Mouse (Mus musculus) hindbrain, embryonic 16.5 days (tissue): ENCODE results near the gene Plxnc1. TPM values are rescaled to one million over a fixed set of nuclear protein-coding genes. Genes with fewer than 3 reads are reported as not detected.
A peak's percentile ranks its signal among the peaks of the same experiment; 100 is the strongest.

Source experiments
- ATAC-seq: fragments of 200-750 bp; cut with Nextera tagmentation; 2 replicates; pipeline ENCODE4 v1.8.0; 2017; ENCODE audit warnings: moderate TSS enrichment, moderate library complexity
- H3K27ac ChIP-seq: fragments of 300-500 bp; sonication (generic); 2 replicates; pipeline ENCODE4 v1.5.1; 2014; ENCODE audit warnings: low read depth, mild to moderate bottlenecking, control low read depth, low read length, moderate library complexity
- H3K27me3 ChIP-seq: fragments of 300-500 bp; sonication (generic); replicated peaks from 2 replicates; pipeline ENCODE4 v1.6.1; 2014; ENCODE audit warnings: low read length; ENCODE audit not compliant: control insufficient read depth, insufficient read depth
- H3K36me3 ChIP-seq: fragments of 300-500 bp; sonication (generic); 2 replicates; pipeline ENCODE4 v1.6.1; 2014; ENCODE audit warnings: mild to moderate bottlenecking, low read length, moderate library complexity, mixed read lengths; ENCODE audit not compliant: control insufficient read depth, insufficient read depth
- H3K4me1 ChIP-seq: fragments of 300-500 bp; sonication (generic); 2 replicates; pipeline ENCODE4 v1.6.1; 2014; ENCODE audit warnings: low read depth, low read length; ENCODE audit not compliant: control insufficient read depth, insufficient read depth
- H3K4me2 ChIP-seq: fragments of 300-500 bp; sonication (generic); 2 replicates; pipeline ENCODE4 v1.6.1; 2014; ENCODE audit warnings: mild to moderate bottlenecking, low read length, control low read depth, moderate library complexity
- H3K4me3 ChIP-seq: fragments of 300-500 bp; sonication (generic); 2 replicates; pipeline ENCODE4 v1.5.1; 2014; ENCODE audit warnings: mild to moderate bottlenecking, low read length, control low read depth, moderate library complexity
- H3K9ac ChIP-seq: fragments of 300-500 bp; sonication (generic); 2 replicates; pipeline ENCODE4 v1.6.1; 2014; ENCODE audit warnings: low read depth, mild to moderate bottlenecking, control low read depth, low read length, moderate library complexity
- H3K9me3 ChIP-seq: fragments of 300-500 bp; sonication (generic); 2 replicates; pipeline ENCODE4 v1.6.1; 2014; ENCODE audit warnings: mild to moderate bottlenecking, low read length, moderate library complexity; ENCODE audit not compliant: control insufficient read depth
- WGBS: fragments of 180-500 bp; shearing (Covaris S2); extraction: QIAGEN DNeasy Blood & Tissue Kit; methylation state at CpG from one replicate; pipeline ENCODE4 v1.1.7; 2014; 5-methylcytosine and 5-hydroxymethylcytosine counted together
- polyA plus RNA-seq: library from polyadenylated mRNA; unstranded; fragments of >200 nt; fragmentation: Nextera tagmentation; extraction: Ambion mirVana; gene quantifications from 2 replicates; pipeline ENCODE4 v1.2.1, GENCODE M21; 2015

Gene Plxnc1
- polyA plus RNA-seq, 1 experiment from 2014 or later, result 8.4 TPM

DNA sequence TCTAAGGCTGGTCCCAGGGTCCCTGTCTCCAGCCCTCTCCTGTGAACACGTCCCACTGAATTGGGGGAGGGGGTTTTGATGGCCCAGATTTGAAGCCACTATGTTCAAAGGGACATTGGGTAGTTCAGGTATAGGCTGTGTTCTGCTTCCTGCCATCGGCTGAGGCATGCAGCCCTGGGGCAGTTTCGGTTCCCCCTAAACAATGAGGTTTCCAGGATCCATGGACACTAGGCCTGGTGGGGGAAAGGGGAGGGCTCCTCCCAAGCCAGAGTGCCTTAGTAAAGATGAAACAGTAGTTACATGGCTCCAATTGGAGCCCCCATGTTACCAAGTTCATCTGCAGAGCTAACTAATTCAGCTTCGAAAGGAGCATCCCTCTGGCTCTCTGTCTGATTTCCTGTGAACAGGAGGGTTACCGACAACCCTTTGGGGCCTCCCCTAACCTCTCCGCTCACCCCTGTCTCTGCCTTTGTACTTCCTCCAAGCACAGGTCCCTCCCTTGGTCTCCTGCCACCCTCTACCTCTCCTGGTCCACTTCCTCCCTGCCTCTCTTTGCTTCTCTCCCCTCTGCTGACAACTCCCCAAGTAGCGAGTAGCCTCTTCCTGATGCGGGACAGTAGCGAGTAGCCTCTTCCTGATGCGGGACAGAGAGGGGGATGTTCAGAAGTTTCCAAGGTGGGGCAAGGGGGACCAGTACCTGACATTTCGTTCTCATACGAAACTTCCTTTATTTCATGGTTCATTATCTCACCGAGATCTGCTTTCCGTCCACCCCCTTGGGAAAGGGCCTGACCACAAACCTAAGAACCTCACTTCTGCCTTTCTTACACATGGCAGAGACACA is 116.5 kb downstream of the Plxnc1 start:
- Histone ChIP-seq H3K9ac (no peak overlapping the region), H3K4me1 (peaks cover 15% of the 10 kb centered on the region), H3K27me3 (no peaks in the 10 kb centered on the region), H3K36me3 (peaks cover 8% of the 10 kb centered on the region), H3K9me3 (no peaks in the 10 kb centered on the region), H3K4me3 (no peak overlapping the region), H3K4me2 (no peak overlapping the region), H3K27ac (no peak overlapping the region)
- no peak for ATAC-seq
- WGBS, result 93% methylated on average over 14 of the region's 14 CpGs

DNA sequence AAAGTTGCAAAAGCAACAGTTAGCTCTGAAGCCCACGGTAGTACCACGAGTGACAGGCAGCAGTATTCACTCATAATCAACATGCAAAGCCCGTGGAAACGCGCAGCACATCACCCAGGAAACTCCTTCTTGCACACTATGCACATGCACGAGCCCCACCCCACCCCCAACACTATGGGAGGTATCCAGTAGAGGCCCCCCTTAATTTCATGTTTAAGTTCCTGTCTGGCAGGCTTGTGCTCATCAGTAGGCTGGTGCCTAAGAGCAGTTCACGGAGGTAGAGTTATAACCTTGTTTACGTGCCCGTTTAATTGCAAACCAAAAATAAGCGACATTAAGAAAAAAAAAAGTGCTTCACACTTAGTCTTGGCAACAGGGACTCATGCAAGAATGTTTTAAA is 117.3 kb downstream of the Plxnc1 start:
- no peak overlapping the region for H3K4me3 ChIP-seq
- H3K36me3 ChIP-seq, result peaks cover 4% of the 10 kb centered on the region
- no peak overlapping the region for H3K9ac ChIP-seq
- no peaks in the 10 kb centered on the region for H3K9me3 ChIP-seq
- no peaks in the 10 kb centered on the region for H3K27me3 ChIP-seq
- H3K4me1 ChIP-seq, result peaks cover 15% of the 10 kb centered on the region
- no peak for ATAC-seq
- 83% methylated on average over 10 of the region's 10 CpGs for WGBS
- H3K27ac ChIP-seq, result no peak overlapping the region
- H3K4me2 ChIP-seq, result no peak overlapping the region

DNA sequence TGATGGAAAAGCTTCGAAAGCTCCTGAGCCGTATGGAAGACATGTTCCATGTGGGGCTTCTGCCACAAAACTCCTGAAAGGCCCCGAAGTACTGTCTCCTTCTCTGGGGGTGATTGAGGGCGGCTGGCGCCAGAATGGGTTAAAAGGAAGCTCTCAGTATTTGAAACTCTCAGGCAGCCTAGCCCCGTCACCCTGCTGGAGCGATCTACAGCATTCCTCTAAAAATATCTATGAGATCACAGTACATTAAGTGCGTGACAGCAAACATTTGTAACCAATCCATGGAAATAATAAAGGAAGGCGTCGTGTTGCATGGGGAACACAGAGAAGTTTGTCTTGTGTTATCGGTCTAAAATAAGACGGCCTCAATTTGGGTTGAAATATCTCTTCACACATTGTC is 118.2 kb downstream of the Plxnc1 start:
- ATAC-seq, result no peak
- no peaks in the 10 kb centered on the region for H3K9me3 ChIP-seq
- 81% methylated on average over 12 of the region's 12 CpGs for WGBS
- H3K27me3 ChIP-seq, result no peaks in the 10 kb centered on the region
- H3K4me1 ChIP-seq, result peaks cover 15% of the 10 kb centered on the region
- H3K4me3 ChIP-seq, result no peak overlapping the region
- H3K27ac ChIP-seq, result no peak overlapping the region
- H3K36me3 ChIP-seq, result no peaks in the 10 kb centered on the region
- H3K4me2 ChIP-seq, result no peak overlapping the region
- no peak overlapping the region for H3K9ac ChIP-seq

DNA sequence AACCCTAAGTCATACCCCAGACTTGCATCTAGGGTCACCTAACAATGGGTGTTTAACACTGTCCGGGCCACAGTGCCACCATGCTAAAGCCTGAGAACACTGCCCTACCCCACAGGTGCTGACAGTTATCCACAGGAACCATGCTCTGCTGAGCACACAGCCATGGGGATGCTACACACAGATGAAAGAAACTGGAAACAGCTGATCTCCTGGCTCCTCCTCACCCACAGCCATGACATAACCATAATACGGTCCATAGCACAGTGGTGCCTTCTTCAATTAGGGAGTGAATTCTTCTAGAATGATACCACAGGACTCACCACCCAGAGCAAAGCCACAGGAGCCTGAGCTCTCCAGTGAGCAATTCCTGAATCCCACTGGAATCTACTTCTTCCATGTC is 118.7 kb downstream of the Plxnc1 start:
- no peak overlapping the region for H3K27ac ChIP-seq
- no peak overlapping the region for H3K4me2 ChIP-seq
- no peak for ATAC-seq
- no peak overlapping the region for H3K9ac ChIP-seq
- H3K27me3 ChIP-seq, result no peaks in the 10 kb centered on the region
- WGBS, result 94% methylated on average over 2 of the region's 2 CpGs
- H3K4me1 ChIP-seq, result peaks cover 15% of the 10 kb centered on the region
- no peak overlapping the region for H3K4me3 ChIP-seq
- H3K36me3 ChIP-seq, result no peaks in the 10 kb centered on the region
- H3K9me3 ChIP-seq, result no peaks in the 10 kb centered on the region

DNA sequence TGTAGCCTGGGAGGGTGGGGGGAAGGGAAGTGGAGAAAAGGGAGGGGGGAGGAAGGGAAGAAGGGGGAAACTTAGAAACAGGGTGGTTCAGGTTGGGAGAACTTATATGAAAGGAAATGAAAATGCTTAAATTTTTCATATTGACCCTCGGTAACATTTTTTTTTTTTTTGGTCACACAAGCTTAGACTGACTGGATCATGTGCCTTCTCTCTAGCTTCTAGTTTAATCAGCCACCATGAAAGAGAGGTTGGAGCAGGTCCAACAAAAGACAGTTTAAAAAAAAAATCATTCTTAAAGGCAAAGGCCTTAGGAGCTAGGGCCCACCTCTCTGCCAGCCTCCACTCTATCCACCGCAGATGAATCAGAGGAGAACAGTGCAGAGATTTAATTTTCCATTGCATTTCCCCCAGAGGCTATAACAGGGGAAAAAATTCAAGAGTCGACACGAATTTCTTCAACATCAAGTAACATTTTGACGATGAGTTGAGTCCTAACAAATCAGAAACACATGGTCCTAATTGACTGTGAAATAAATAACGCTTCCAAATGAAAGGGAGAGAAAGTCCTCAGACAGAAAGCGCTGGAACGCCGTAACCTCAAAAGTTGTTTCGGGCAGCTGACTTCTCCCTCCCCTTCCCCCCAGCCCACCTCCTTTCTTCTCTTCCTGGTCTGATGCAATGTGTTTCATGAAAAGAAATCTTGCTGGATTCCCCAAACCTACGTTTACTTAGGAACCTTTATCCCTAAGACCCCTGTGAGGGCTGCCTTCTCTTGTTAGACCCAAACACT is 120.5 kb downstream of the Plxnc1 start:
- Histone ChIP-seq H3K4me3 (no peak overlapping the region), H3K9me3 (no peaks in the 10 kb centered on the region), H3K4me2 (no peak overlapping the region), H3K27ac (peak overlapping the region; percentile 19; the same call in 1 of the 2 replicates), H3K9ac (no peak overlapping the region), H3K36me3 (no peaks in the 10 kb centered on the region), H3K4me1 (peaks cover 6% of the 10 kb centered on the region; the same call in 1 of the 2 replicates), H3K27me3 (no peaks in the 10 kb centered on the region)
- 46% methylated on average over 11 of the region's 11 CpGs for WGBS
- no peak for ATAC-seq

DNA sequence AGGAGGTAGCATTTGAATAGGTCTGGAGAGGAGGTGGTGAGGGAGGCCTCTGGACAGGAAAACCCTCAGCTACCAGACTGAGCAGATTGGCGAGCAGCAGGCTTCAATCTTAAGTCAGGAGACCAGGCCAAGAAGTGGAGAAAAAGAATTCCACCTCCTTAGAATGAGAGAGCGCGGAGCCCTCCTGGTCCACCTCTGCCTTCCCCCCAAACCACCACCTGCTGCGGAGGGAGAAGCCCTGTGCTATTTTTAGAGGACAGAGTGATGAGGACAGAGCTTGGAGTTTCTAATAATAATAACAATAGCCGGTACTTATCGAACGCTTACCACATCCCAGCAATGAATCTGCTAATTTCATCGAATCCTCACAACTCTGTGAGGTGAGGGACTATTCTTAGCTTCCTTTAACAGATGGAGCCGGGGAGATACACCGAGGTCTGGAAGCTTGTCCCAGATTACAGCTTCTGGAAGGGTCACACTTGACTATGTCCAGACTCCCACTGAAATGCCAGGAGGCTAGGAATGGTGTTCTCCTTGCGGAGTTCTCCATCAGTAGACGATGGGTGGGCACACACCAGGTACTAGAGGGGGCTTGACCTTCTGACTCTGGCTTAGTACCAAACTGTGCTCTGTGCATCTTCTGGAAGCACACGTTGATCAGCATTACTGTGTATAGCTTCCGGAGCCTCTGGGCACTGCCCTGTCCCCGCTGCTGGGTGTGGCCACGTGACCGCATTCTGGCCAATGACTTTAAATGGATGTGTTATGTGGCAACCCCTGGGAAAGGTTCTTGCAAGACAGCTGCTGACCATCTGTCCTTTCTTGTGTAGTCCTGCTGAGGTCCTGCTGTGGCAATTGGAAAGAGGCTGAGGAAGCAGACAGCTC is 125.6 kb downstream of the Plxnc1 start:
- Histone ChIP-seq H3K4me1 (no peaks in the 10 kb centered on the region), H3K9ac (no peak overlapping the region), H3K27ac (no peak overlapping the region), H3K27me3 (no peaks in the 10 kb centered on the region), H3K36me3 (no peaks in the 10 kb centered on the region), H3K9me3 (no peaks in the 10 kb centered on the region), H3K4me2 (no peak overlapping the region), H3K4me3 (no peak overlapping the region)
- 80% methylated on average over 17 of the region's 17 CpGs for WGBS
- no peak for ATAC-seq

DNA sequence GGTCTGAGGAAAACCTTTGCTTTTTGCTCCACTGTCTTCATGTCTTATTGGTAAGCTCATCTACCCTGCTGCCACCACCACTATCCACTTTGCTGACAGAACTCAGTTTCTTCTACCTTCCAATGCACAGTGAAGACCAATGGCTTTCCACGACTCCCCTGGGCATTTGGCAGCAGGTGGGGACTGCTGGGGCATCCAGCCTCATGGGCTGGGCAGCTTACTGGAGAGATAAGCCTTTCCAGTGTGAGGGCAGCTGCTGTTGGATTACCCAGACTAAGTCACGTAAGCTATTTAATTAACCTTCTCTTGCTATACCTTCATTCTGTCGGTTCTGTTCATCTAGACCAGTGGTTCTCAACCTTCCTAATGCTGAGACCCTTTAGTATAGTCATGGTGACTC is 126.5 kb downstream of the Plxnc1 start:
- ATAC-seq, result no peak
- no peak overlapping the region for H3K4me2 ChIP-seq
- H3K9ac ChIP-seq, result no peak overlapping the region

DNA sequence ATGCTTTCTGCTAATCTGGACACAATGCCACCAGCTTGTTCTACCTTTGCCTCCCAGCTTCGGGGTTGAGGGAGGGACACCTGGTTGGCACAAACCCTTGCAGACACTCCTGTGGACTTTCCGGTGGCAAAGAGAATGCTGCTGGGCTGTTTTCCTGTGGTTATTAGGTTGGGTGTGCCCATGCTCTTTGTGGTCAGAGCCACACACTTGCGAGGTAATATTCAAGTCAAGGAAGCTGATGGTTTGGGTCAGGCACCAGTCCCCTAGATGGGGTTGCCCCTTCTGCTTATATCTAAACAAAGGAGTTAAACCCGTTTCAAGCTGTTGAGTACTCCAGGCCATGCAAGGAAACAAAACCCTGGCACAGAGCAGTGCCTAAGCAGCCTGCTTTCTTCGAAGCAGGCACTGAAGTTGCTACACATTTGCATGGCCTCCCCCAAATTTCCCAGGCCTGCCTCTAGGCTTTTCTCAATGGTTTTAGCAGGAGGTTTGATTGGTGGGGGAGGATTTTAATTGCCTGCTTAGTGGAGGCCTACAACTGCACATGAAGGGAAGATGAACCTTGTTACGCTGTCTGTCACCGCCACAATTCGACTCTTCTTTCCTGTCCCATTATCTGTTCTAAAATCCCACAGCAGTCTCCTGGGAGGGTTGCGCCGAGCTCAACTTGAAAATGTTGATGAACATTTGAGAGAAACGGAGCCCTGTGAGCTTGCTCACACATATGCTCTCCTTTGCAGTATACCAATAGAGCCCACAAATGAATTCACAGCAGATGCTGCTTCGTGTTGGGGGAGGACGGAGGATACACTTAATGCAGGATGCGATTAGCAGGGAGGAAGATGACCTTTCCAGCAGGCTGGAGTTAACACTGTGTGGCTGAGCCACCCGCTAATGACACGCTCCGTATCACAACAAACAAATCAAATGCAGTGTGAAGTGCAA is 132.5 kb downstream of the Plxnc1 start:
- no peak for ATAC-seq
- no peak overlapping the region for H3K9ac ChIP-seq
- no peaks in the 10 kb centered on the region; the same call in 1 of the 2 replicates for H3K4me1 ChIP-seq
- H3K9me3 ChIP-seq, result no peaks in the 10 kb centered on the region
- no peak overlapping the region for H3K4me3 ChIP-seq
- no peak overlapping the region for H3K4me2 ChIP-seq
- H3K27ac ChIP-seq, result no peak overlapping the region; the same call in 1 of the 2 replicates
- H3K36me3 ChIP-seq, result no peaks in the 10 kb centered on the region
- WGBS, result 53% methylated on average over 17 of the region's 17 CpGs
- H3K27me3 ChIP-seq, result no peaks in the 10 kb centered on the region

More for the DNA sequence above, 126.5 kb downstream of the Plxnc1 start:
- 90% methylated on average over 3 of the region's 3 CpGs for WGBS
- Histone ChIP-seq H3K9me3 (no peaks in the 10 kb centered on the region), H3K27ac (no peak overlapping the region), H3K4me1 (no peaks in the 10 kb centered on the region), H3K4me3 (no peak overlapping the region), H3K36me3 (no peaks in the 10 kb centered on the region), H3K27me3 (no peaks in the 10 kb centered on the region)
